Mouse (Mus musculus): Measurements from ENCODE around the gene Actr3b. TPM values are rescaled to one million over a fixed set of nuclear protein-coding genes. Genes with fewer than 3 reads are reported as not detected.

The Actr3b gene
- polyA plus RNA-seq, 1 experiment from 2014 or later = 37.8 TPM

- H3K27me3 ChIP-seq (ENCODE audit: control insufficient read depth, insufficient read depth, low read length) = no peaks in the 10 kb centered on the region
- H3K36me3 ChIP-seq (replicated peaks; ENCODE audit: control insufficient read depth, insufficient read depth) = no peaks in the 10 kb centered on the region
- no peaks in the 10 kb centered on the region for H3K4me1 ChIP-seq (replicated peaks; ENCODE audit: control insufficient read depth, insufficient read depth, low read length)
- WGBS = 56% methylated on average over 6 of the region's 6 CpGs
- ATAC-seq (ENCODE audit: low FRiP score) (no peak), DNase-seq (ENCODE audit: low spot score) (no peak)
- H3K4me3 ChIP-seq (replicated peaks; ENCODE audit: low read length) = no peak overlapping the region
- H3K9me3 ChIP-seq (ENCODE audit: control insufficient read depth, low read length) = no peaks in the 10 kb centered on the region
- H3K27ac ChIP-seq = no peak overlapping the region
- no peak overlapping the region for H3K4me2 ChIP-seq (replicated peaks)
- no peak overlapping the region for H3K9ac ChIP-seq
Measured at GRCm38 (mm10) chr5:25812922-25813321, 53.1 kb downstream of the Actr3b start.

DNA sequence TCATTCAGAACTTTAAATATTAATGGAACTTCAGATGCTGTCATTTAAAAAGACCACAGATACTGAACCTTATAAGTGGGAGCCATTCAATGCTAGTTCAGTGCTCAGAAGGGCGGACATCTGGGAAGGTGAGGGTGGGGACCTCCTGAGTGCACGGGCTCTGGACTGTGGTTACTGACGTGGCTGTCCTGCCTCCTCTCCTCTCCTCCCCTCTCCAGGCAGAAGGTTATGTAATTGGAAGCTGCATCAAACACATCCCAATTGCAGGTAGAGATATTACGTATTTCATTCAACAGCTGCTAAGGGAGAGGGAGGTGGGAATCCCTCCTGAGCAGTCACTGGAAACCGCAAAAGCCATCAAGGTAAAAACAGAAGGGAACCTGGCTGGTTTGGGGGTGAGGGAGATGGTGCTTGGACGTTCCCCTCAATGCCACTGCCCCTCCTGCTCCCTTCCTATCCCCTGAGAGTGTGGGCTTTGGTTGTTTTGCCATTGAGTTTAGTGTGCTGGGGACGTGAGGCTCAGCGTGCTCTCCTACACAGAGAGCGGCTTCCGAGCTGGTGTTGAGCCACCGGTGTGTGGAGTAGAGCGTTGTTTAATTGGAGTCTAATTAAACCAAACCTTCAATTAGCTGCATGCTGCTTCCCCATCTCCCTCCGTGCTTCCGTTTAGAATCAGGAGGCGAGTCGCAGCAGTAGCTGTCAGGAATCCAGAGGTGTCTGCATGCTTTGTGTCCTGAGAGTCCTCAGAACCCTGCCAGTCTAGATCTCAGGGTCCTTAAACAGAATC is 69.7 kb downstream of the Actr3b start:
- Histone ChIP-seq H3K27ac (no peak overlapping the region), H3K9me3 (ENCODE audit: control insufficient read depth, low read length) (no peaks in the 10 kb centered on the region), H3K4me1 (replicated peaks; ENCODE audit: control insufficient read depth, insufficient read depth, low read length) (no peaks in the 10 kb centered on the region), H3K27me3 (ENCODE audit: control insufficient read depth, insufficient read depth, low read length) (no peaks in the 10 kb centered on the region), H3K9ac (no peak overlapping the region), H3K36me3 (replicated peaks; ENCODE audit: control insufficient read depth, insufficient read depth) (no peaks in the 10 kb centered on the region), H3K4me3 (replicated peaks; ENCODE audit: low read length) (no peak overlapping the region), H3K4me2 (replicated peaks) (no peak overlapping the region)
- ATAC-seq (ENCODE audit: low FRiP score) (no peak; the same call in 1 of the 2 replicates), DNase-seq (ENCODE audit: low spot score) (peak; percentile 28)
- 71% methylated on average over 16 of the region's 16 CpGs for WGBS

- no peak overlapping the region for H3K4me3 ChIP-seq (replicated peaks; ENCODE audit: low read length)
- 89% methylated on average over 3 of the region's 3 CpGs for WGBS
- no peaks in the 10 kb centered on the region for H3K9me3 ChIP-seq (ENCODE audit: control insufficient read depth, low read length)
- no peak overlapping the region for H3K4me2 ChIP-seq (replicated peaks)
- H3K9ac ChIP-seq = no peak overlapping the region
- no peak overlapping the region for H3K27ac ChIP-seq
- ATAC-seq (ENCODE audit: low FRiP score) (no peak), DNase-seq (ENCODE audit: low spot score) (no peak)
- H3K27me3 ChIP-seq (ENCODE audit: control insufficient read depth, insufficient read depth, low read length) = no peaks in the 10 kb centered on the region
- no peaks in the 10 kb centered on the region for H3K4me1 ChIP-seq (replicated peaks; ENCODE audit: control insufficient read depth, insufficient read depth, low read length)
- H3K36me3 ChIP-seq (replicated peaks; ENCODE audit: control insufficient read depth, insufficient read depth) = no peaks in the 10 kb centered on the region
Measured at GRCm38 (mm10) chr5:25830802-25831201, 71.0 kb downstream of the Actr3b start.

DNA sequence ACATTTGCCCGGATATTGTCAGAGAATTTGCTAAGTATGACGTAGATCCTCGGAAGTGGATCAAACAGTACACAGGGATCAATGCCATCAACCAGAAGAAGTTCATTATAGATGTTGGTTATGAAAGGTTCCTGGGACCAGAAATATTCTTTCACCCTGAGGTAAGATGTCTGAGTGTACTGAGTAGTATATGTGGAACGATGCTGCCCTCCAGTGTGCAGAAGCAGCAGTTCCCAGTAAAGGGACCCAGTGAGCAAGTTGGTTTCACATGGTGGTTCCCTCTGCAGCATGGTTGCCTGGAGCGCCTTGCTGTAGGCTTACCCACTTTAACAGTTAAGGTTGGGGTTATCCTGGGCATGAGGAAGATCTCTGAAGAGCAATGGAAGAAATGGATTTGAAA is 71.8 kb downstream of the Actr3b start:
- Histone ChIP-seq H3K9me3 (ENCODE audit: control insufficient read depth, low read length) (no peaks in the 10 kb centered on the region), H3K4me1 (replicated peaks; ENCODE audit: control insufficient read depth, insufficient read depth, low read length) (no peaks in the 10 kb centered on the region), H3K27ac (no peak overlapping the region), H3K4me3 (replicated peaks; ENCODE audit: low read length) (no peak overlapping the region), H3K36me3 (replicated peaks; ENCODE audit: control insufficient read depth, insufficient read depth) (no peaks in the 10 kb centered on the region), H3K4me2 (replicated peaks) (no peak overlapping the region), H3K27me3 (ENCODE audit: control insufficient read depth, insufficient read depth, low read length) (no peaks in the 10 kb centered on the region), H3K9ac (no peak overlapping the region)
- DNase-seq (ENCODE audit: low spot score) (peak; percentile 76), ATAC-seq (ENCODE audit: low FRiP score) (peak; percentile 82)
- WGBS = 75% methylated on average over 5 of the region's 5 CpGs

GRCm38 (mm10) chr5:25839400-25839799 is 79.6 kb downstream of the Actr3b start:
- H3K9me3 ChIP-seq (ENCODE audit: control insufficient read depth, low read length) = no peaks in the 10 kb centered on the region
- no peak overlapping the region for H3K4me2 ChIP-seq (replicated peaks)
- H3K4me3 ChIP-seq (replicated peaks; ENCODE audit: low read length) = no peak overlapping the region
- H3K4me1 ChIP-seq (replicated peaks; ENCODE audit: control insufficient read depth, insufficient read depth, low read length) = no peaks in the 10 kb centered on the region
- no peak overlapping the region for H3K9ac ChIP-seq
- peak; percentile 82 for DNase-seq (ENCODE audit: low spot score)
- ATAC-seq (ENCODE audit: low FRiP score) = peak; percentile 48
- no peaks in the 10 kb centered on the region for H3K27me3 ChIP-seq (ENCODE audit: control insufficient read depth, insufficient read depth, low read length)
- 39% methylated on average over 4 of the region's 4 CpGs for WGBS
- H3K36me3 ChIP-seq (replicated peaks; ENCODE audit: control insufficient read depth, insufficient read depth) = no peaks in the 10 kb centered on the region
- H3K27ac ChIP-seq = no peak overlapping the region

GRCm38 (mm10) chr5:25846558-25846957 is 86.8 kb downstream of the Actr3b start:
- Histone ChIP-seq H3K4me3 (replicated peaks; ENCODE audit: low read length) (no peak overlapping the region), H3K4me2 (replicated peaks) (no peak overlapping the region), H3K27ac (no peak overlapping the region), H3K9ac (no peak overlapping the region), H3K27me3 (ENCODE audit: control insufficient read depth, insufficient read depth, low read length) (no peaks in the 10 kb centered on the region), H3K4me1 (replicated peaks; ENCODE audit: control insufficient read depth, insufficient read depth, low read length) (no peaks in the 10 kb centered on the region), H3K9me3 (ENCODE audit: control insufficient read depth, low read length) (no peaks in the 10 kb centered on the region), H3K36me3 (replicated peaks; ENCODE audit: control insufficient read depth, insufficient read depth) (no peaks in the 10 kb centered on the region)
- no peak for ATAC-seq (ENCODE audit: low FRiP score)
- 94% methylated on average over 6 of the region's 6 CpGs for WGBS
- no peak for DNase-seq (ENCODE audit: low spot score)

DNA sequence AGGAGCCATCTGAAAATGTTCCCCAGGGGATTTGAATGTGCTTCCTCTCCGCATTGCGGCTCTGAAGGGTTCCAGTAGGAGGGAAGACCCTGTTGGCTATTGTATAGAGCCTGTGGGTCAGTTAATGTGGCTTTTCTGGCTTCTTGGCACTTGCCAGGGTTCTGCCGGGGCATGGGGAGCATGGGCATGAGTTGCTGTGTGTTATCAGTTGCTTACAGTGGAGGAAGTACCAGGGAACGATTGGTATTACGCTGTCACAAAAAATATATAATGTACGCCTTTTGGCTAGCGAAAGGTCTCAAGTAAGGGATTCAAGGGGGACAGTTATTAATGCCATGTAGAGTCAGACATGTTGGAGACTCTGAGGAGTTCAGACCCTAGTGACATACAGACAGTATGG is 87.4 kb downstream of the Actr3b start:
- no peaks in the 10 kb centered on the region for H3K4me1 ChIP-seq (replicated peaks; ENCODE audit: control insufficient read depth, insufficient read depth, low read length)
- 87% methylated on average over 7 of the region's 7 CpGs for WGBS
- ATAC-seq (ENCODE audit: low FRiP score) (no peak; the same call in 1 of the 2 replicates), DNase-seq (ENCODE audit: low spot score) (no peak)
- no peaks in the 10 kb centered on the region for H3K9me3 ChIP-seq (ENCODE audit: control insufficient read depth, low read length)
- H3K9ac ChIP-seq = no peak overlapping the region
- no peak overlapping the region for H3K4me2 ChIP-seq (replicated peaks)
- no peaks in the 10 kb centered on the region for H3K36me3 ChIP-seq (replicated peaks; ENCODE audit: control insufficient read depth, insufficient read depth)
- no peak overlapping the region for H3K27ac ChIP-seq
- H3K27me3 ChIP-seq (ENCODE audit: control insufficient read depth, insufficient read depth, low read length) = no peaks in the 10 kb centered on the region
- no peak overlapping the region for H3K4me3 ChIP-seq (replicated peaks; ENCODE audit: low read length)

DNA sequence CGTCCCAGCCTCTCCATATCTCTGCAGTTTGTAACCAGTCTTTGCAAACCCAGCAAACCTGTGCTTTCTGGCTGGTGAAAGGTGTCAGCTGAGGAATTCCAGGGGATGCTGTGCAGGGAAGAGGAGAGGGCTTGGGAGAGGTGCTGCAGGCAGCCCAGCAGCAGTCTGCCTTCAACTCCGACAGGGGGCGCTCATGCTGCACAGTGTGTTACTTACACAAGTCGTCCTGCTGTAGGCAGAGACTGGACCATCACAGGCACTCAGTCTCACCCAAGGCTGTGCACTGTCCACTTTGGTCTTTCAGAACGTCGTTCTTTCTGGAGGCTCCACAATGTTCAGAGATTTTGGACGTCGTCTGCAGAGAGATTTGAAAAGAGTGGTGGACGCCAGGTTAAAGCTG is 88.3 kb downstream of the Actr3b start:
- no peaks in the 10 kb centered on the region for H3K4me1 ChIP-seq (replicated peaks; ENCODE audit: control insufficient read depth, insufficient read depth, low read length)
- no peak overlapping the region for H3K4me2 ChIP-seq (replicated peaks)
- H3K9me3 ChIP-seq (ENCODE audit: control insufficient read depth, low read length) = no peaks in the 10 kb centered on the region
- H3K27me3 ChIP-seq (ENCODE audit: control insufficient read depth, insufficient read depth, low read length) = no peaks in the 10 kb centered on the region
- no peaks in the 10 kb centered on the region for H3K36me3 ChIP-seq (replicated peaks; ENCODE audit: control insufficient read depth, insufficient read depth)
- H3K9ac ChIP-seq = no peak overlapping the region
- H3K4me3 ChIP-seq (replicated peaks; ENCODE audit: low read length) = no peak overlapping the region
- DNase-seq (ENCODE audit: low spot score) (peak; percentile 68), ATAC-seq (ENCODE audit: low FRiP score) (0 out of 2 replicates have a peak, but pooled peaks have one; percentile 41)
- no peak overlapping the region for H3K27ac ChIP-seq
- 48% methylated on average over 9 of the region's 9 CpGs for WGBS

- Histone ChIP-seq H3K4me3 (replicated peaks; ENCODE audit: low read length) (no peak overlapping the region), H3K4me1 (replicated peaks; ENCODE audit: control insufficient read depth, insufficient read depth, low read length) (no peaks in the 10 kb centered on the region; the same call in 1 of the 2 replicates), H3K27ac (no peak overlapping the region), H3K9me3 (ENCODE audit: control insufficient read depth, low read length) (no peaks in the 10 kb centered on the region), H3K36me3 (replicated peaks; ENCODE audit: control insufficient read depth, insufficient read depth) (no peaks in the 10 kb centered on the region), H3K4me2 (replicated peaks) (no peak overlapping the region), H3K27me3 (ENCODE audit: control insufficient read depth, insufficient read depth, low read length) (no peaks in the 10 kb centered on the region), H3K9ac (no peak overlapping the region)
- DNase-seq (ENCODE audit: low spot score) = no peak
- WGBS = 87% methylated on average over 3 of the region's 3 CpGs
- no peak for ATAC-seq (ENCODE audit: low FRiP score)
Measured at GRCm38 (mm10) chr5:25866201-25866600, 106.4 kb downstream of the Actr3b start.

Data from hindbrain, embryonic 14.5 days (tissue).